Mouse (Mus musculus): ENCODE results near the gene Rfc2. TPM values are rescaled to one million over a fixed set of nuclear protein-coding genes. Genes with fewer than 3 reads are reported as not detected.

The Rfc2 gene
- polyA plus RNA-seq, 1 experiment from 2014 or later, result 300 TPM

- Histone ChIP-seq H3K36me3 (no peaks in the 10 kb centered on the region), H3K27me3 (ENCODE audit: insufficient read depth, poor library complexity, severe bottlenecking) (no peaks in the 10 kb centered on the region), H3K4me3 (peak overlapping the region; percentile 65), H3K27ac (peak overlapping the region; percentile 69), H3K9me3 (no peaks in the 10 kb centered on the region), H3K4me1 (peaks cover 17% of the 10 kb centered on the region)
- DNase-seq (ENCODE audit: low spot score), result no peak
- WGBS, result under 1% methylated on average over 23 of the region's 23 CpGs
These were observed 9.2 kb upstream of the Rfc2 start for GRCm38 (mm10) chr5:134571730-134572507.

GRCm38 (mm10) chr5:134572508-134573214 is 8.5 kb upstream of the Rfc2 start:
- Histone ChIP-seq H3K4me3 (peak overlapping the region; percentile 65), H3K4me1 (peaks cover 17% of the 10 kb centered on the region), H3K36me3 (no peaks in the 10 kb centered on the region), H3K9me3 (no peaks in the 10 kb centered on the region), H3K27me3 (ENCODE audit: insufficient read depth, poor library complexity, severe bottlenecking) (no peaks in the 10 kb centered on the region), H3K27ac (peak overlapping the region; percentile 69)
- WGBS, result 33% methylated on average over 10 of the region's 10 CpGs
- DNase-seq (ENCODE audit: low spot score), result no peak

- no peak for DNase-seq (ENCODE audit: low spot score)
- H3K27ac ChIP-seq, result no peak overlapping the region
- no peaks in the 10 kb centered on the region for H3K27me3 ChIP-seq (ENCODE audit: insufficient read depth, poor library complexity, severe bottlenecking)
- no peaks in the 10 kb centered on the region for H3K36me3 ChIP-seq
- H3K4me3 ChIP-seq, result no peak overlapping the region
- H3K9me3 ChIP-seq, result no peaks in the 10 kb centered on the region
- H3K4me1 ChIP-seq, result peaks cover 11% of the 10 kb centered on the region; the same call in 1 of the 2 replicates
- WGBS, result 92% methylated on average over 5 of the region's 5 CpGs
These were observed 5.3 kb upstream of the Rfc2 start for GRCm38 (mm10) chr5:134575833-134576232.

GRCm38 (mm10) chr5:134576517-134577220 is 4.5 kb upstream of the Rfc2 start:
- WGBS, result 76% methylated on average over 14 of the region's 14 CpGs
- H3K9me3 ChIP-seq, result no peaks in the 10 kb centered on the region
- no peaks in the 10 kb centered on the region for H3K27me3 ChIP-seq (ENCODE audit: insufficient read depth, poor library complexity, severe bottlenecking)
- no peak for DNase-seq (ENCODE audit: low spot score)
- H3K27ac ChIP-seq, result no peak overlapping the region
- no peaks in the 10 kb centered on the region for H3K36me3 ChIP-seq
- H3K4me3 ChIP-seq, result no peak overlapping the region
- H3K4me1 ChIP-seq, result peaks cover 11% of the 10 kb centered on the region; the same call in 1 of the 2 replicates

- no peak overlapping the region for H3K27ac ChIP-seq
These were observed 3.6 kb upstream of the Rfc2 start for GRCm38 (mm10) chr5:134577534-134577933.

GRCm38 (mm10) chr5:134579135-134579534 is 2.0 kb upstream of the Rfc2 start:
- Histone ChIP-seq H3K27ac (no peak overlapping the region), H3K27me3 (ENCODE audit: insufficient read depth, poor library complexity, severe bottlenecking) (no peaks in the 10 kb centered on the region), H3K36me3 (no peaks in the 10 kb centered on the region), H3K4me1 (peaks cover 11% of the 10 kb centered on the region), H3K4me3 (no peak overlapping the region), H3K9me3 (no peaks in the 10 kb centered on the region)
- 66% methylated on average over 3 of the region's 3 CpGs for whole genome bisulfite sequencing
- DNase-seq (ENCODE audit: low spot score), result no peak

More at GRCm38 (mm10) chr5:134577534-134577933, 3.6 kb upstream of the Rfc2 start:
- no peaks in the 10 kb centered on the region for H3K27me3 ChIP-seq (ENCODE audit: insufficient read depth, poor library complexity, severe bottlenecking)
- peaks cover 5% of the 10 kb centered on the region; the same call in 1 of the 2 replicates for H3K4me1 ChIP-seq
- no peak for DNase-seq (ENCODE audit: low spot score)
- H3K4me3 ChIP-seq, result no peak overlapping the region
- no peaks in the 10 kb centered on the region for H3K36me3 ChIP-seq
- WGBS, result 80% methylated on average over 7 of the region's 7 CpGs
- H3K9me3 ChIP-seq, result no peaks in the 10 kb centered on the region

GRCm38 (mm10) chr5:134582221-134582907 is 1.2 kb downstream of the Rfc2 start:
- H3K9me3 ChIP-seq, result no peaks in the 10 kb centered on the region
- peaks cover 15% of the 10 kb centered on the region for H3K36me3 ChIP-seq
- DNase-seq (ENCODE audit: low spot score), result peak; percentile 98
- H3K27ac ChIP-seq, result peak overlapping the region; percentile 87
- H3K27me3 ChIP-seq (ENCODE audit: insufficient read depth, poor library complexity, severe bottlenecking), result no peaks in the 10 kb centered on the region
- WGBS, result 9% methylated on average over 28 of the region's 30 CpGs
- peaks cover 12% of the 10 kb centered on the region for H3K4me1 ChIP-seq
- peak overlapping the region; percentile 86 for H3K4me3 ChIP-seq

GRCm38 (mm10) chr5:134583006-134583883 is 2.1 kb downstream of the Rfc2 start:
- WGBS, result 32% methylated on average over 15 of the region's 15 CpGs

GRCm38 (mm10) chr5:134583884-134584213 is 2.7 kb downstream of the Rfc2 start:
- DNase-seq (ENCODE audit: low spot score), result no peak
- peaks cover 12% of the 10 kb centered on the region for H3K4me1 ChIP-seq
- H3K36me3 ChIP-seq, result peaks cover 23% of the 10 kb centered on the region
- H3K9me3 ChIP-seq, result no peaks in the 10 kb centered on the region
- 73% methylated on average over 3 of the region's 3 CpGs for WGBS
- H3K4me3 ChIP-seq, result peak overlapping the region; percentile 86; the same call in 1 of the 2 replicates
- no peak overlapping the region for H3K27ac ChIP-seq
- no peaks in the 10 kb centered on the region for H3K27me3 ChIP-seq (ENCODE audit: insufficient read depth, poor library complexity, severe bottlenecking)

More at GRCm38 (mm10) chr5:134583006-134583883, 2.1 kb downstream of the Rfc2 start:
- peak overlapping the region; percentile 87 for H3K27ac ChIP-seq
- peak overlapping the region; percentile 86 for H3K4me3 ChIP-seq
- H3K9me3 ChIP-seq, result no peaks in the 10 kb centered on the region
- H3K4me1 ChIP-seq, result peaks cover 12% of the 10 kb centered on the region
- no peaks in the 10 kb centered on the region for H3K27me3 ChIP-seq (ENCODE audit: insufficient read depth, poor library complexity, severe bottlenecking)
- H3K36me3 ChIP-seq, result peaks cover 20% of the 10 kb centered on the region
- DNase-seq (ENCODE audit: low spot score), result no peak

- Histone ChIP-seq H3K27ac (no peak overlapping the region), H3K27me3 (ENCODE audit: insufficient read depth, poor library complexity, severe bottlenecking) (no peaks in the 10 kb centered on the region), H3K9me3 (no peaks in the 10 kb centered on the region), H3K4me3 (no peak overlapping the region), H3K4me1 (peaks cover 12% of the 10 kb centered on the region), H3K36me3 (peaks cover 32% of the 10 kb centered on the region)
- 86% methylated on average over 5 of the region's 5 CpGs for WGBS
- no peak for DNase-seq (ENCODE audit: low spot score)
These were observed 3.6 kb downstream of the Rfc2 start for GRCm38 (mm10) chr5:134584798-134585197.

- no peak overlapping the region for H3K4me3 ChIP-seq
- no peak for DNase-seq (ENCODE audit: low spot score)
- no peak overlapping the region for H3K27ac ChIP-seq
- H3K9me3 ChIP-seq, result no peaks in the 10 kb centered on the region
- peaks cover 7% of the 10 kb centered on the region; the same call in 1 of the 2 replicates for H3K4me1 ChIP-seq
- WGBS, result 90% methylated on average over 3 of the region's 3 CpGs
- no peaks in the 10 kb centered on the region for H3K27me3 ChIP-seq (ENCODE audit: insufficient read depth, poor library complexity, severe bottlenecking)
- H3K36me3 ChIP-seq, result peaks cover 81% of the 10 kb centered on the region
These were observed 8.7 kb downstream of the Rfc2 start for GRCm38 (mm10) chr5:134589900-134590299.
